Mouse (Mus musculus) thymus, adult 2 months (tissue): ENCODE data around the gene Sez6l.

ENCODE experiments used
- CTCF ChIP-seq: fragments of 200-500 bp; IDR thresholded peaks from 2 replicates; pipeline ENCODE4 v1.5.1; 2012; ENCODE audit warnings: mild to moderate bottlenecking, control low read depth, low read length, moderate library complexity, borderline replicate concordance; ENCODE audit not compliant: control insufficient read depth, poor library complexity, insufficient read depth; ENCODE audit errors: extremely low read depth
- POLR2A ChIP-seq: fragments of 200-500 bp; IDR thresholded peaks from 2 replicates; pipeline ENCODE4 v1.6.1; 2012; ENCODE audit warnings: mild to moderate bottlenecking, low read length, control low read depth, moderate library complexity; ENCODE audit not compliant: control insufficient read depth, poor library complexity, insufficient read depth; ENCODE audit errors: extremely low read depth

- no peak for TF ChIP-seq POLR2A
- TF ChIP-seq CTCF = no peak
These were observed at the start of gene Sez6l for GRCm38 (mm10) chr5:112576993-112577670.
